Mouse (Mus musculus): ENCODE data around the gene Tmem130. TPM values are rescaled to one million over a fixed set of nuclear protein-coding genes. Genes with fewer than 3 reads are reported as not detected.

The Tmem130 gene
- polyA plus RNA-seq (2015; fragmentation: Nextera tagmentation; extraction: Ambion mirVana), result 0.50 and 2.5 TPM in 2 replicates

DNA sequence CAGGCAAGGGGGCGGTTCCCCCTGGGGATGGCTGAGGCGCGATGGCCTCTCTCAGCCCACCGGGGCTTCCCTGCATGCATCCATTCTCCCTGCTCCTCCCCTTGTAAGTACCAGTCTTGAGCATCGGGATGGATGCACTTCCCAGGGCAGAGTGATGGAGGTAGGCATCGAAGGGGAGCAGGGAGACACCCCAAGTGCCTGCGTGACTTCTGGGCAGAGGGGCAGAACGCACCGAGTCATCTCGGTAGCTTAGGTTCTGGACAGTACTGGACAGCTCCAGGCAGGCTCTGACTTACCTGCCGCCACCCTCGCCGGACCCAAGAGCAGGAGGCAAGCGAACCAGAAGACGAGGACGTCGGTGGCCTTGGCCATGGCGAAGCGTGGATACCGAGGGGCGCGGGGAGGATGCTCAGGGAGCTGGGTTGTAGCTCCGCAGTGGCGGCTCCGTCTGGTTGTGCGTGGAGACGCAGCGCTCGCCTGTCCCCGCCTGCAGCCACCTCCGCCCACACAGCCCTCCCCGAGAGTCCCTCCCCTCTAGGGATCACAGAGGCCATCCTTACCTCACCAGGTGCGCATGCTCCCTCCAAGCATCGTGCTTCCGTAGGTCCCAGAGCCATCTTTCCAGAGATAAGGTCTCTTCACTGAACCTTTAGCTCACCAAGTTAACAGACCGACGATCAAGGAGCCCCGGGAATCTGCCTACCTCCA is at the start of gene Tmem130:
TSS of gene Tmem130 (minus strand) at position 658 of the 708 bp plus-strand sequence.
- Histone ChIP-seq H3K27ac (no peak within 1 kb of the TSS), H3K36me3 (no peaks in the 10 kb centered on the region)
- 1% methylated on average over 36 of the region's 38 CpGs for WGBS

DNA sequence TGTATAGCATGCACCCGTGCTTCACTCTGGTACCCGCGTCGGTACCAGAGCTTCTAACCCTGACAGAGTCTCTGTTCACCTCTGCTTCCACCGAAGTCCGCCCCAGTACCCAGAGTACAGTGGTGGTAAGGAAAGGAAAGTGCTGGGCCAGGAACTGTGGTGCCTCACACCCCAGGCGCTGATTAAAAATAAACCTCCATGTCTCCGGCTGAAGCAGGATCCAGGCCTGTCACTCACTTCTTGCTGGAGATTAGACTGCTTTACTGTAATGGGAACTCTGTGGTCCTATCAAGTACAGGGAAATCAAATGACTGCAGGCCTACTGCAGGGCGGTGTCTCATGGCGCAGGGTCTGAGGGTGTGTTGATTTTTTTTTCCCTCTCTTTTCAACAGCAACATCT is 45.3 kb upstream of the Tmem130 start:
- H3K27me3 ChIP-seq, result no peaks in the 10 kb centered on the region
- H3K9me3 ChIP-seq (replicated peaks), result no peaks in the 10 kb centered on the region
- H3K4me2 ChIP-seq, result no peak overlapping the region
- H3K36me3 ChIP-seq, result peaks cover 100% of the 10 kb centered on the region
- no peak overlapping the region for H3K9ac ChIP-seq
- no peak overlapping the region for H3K27ac ChIP-seq
- no peaks in the 10 kb centered on the region for H3K4me1 ChIP-seq
- no peak for ATAC-seq (replicated peaks; ENCODE audit: low FRiP score)
- 94% methylated on average over 10 of the region's 10 CpGs for WGBS
- no peak overlapping the region for H3K4me3 ChIP-seq (replicated peaks)

More for the DNA sequence above, at the start of gene Tmem130:
- Histone ChIP-seq H3K4me2 (peak within 1 kb of the TSS; percentile 68), H3K4me3 (replicated peaks) (peak within 1 kb of the TSS; percentile 38), H3K4me1 (peaks cover 10% of the 10 kb centered on the region), H3K27me3 (peaks cover 49% of the 10 kb centered on the region), H3K9me3 (replicated peaks) (no peaks in the 10 kb centered on the region), H3K9ac (no peak within 1 kb of the TSS)
- peak; percentile 16; the same call in 1 of the 2 replicates for ATAC-seq (replicated peaks; ENCODE audit: low FRiP score)

DNA sequence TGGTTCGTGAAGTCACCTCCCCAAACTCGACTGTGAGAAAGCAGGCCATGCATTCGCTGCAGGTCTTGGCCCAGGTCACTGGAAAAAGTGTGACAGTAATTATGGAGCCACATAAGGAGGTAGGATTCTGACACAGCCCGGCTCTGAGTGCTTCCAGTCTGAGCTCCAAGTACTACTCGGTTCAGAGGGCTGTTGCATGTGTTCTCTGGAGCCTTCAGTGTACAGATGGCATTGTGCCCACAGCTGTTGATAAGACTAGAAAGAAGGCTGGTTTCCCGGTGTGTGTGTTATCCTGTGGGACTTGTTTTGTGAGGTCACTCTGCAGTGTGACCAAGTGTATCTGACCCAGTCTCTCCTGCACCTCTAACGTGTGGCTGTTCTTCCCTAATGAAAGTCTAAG is 42.6 kb upstream of the Tmem130 start:
- 91% methylated on average over 7 of the region's 7 CpGs for WGBS
- Histone ChIP-seq H3K4me2 (no peak overlapping the region), H3K9me3 (replicated peaks) (no peaks in the 10 kb centered on the region), H3K4me1 (no peaks in the 10 kb centered on the region), H3K36me3 (peaks cover 100% of the 10 kb centered on the region), H3K9ac (no peak overlapping the region), H3K27ac (no peak overlapping the region), H3K27me3 (no peaks in the 10 kb centered on the region), H3K4me3 (replicated peaks) (no peak overlapping the region)
- ATAC-seq (replicated peaks; ENCODE audit: low FRiP score), result no peak

DNA sequence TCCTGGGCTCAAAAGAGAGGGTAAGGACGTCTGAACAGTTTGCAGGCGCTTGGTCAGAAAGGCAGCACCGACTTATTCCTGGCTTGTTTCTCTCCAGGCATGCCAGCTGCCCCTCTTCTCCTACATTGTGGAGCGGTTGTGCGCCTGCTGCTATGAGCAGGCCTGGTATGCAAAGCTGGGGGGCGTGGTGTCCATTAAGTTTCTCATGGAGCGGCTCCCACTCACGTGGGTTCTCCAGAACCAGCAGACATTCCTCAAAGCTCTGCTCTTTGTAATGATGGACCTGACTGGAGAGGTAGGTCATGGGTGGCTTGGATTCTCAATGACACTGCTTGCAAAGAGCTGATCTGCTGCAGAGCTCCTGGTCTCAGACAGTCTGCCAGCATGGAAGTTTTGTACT is 41.4 kb upstream of the Tmem130 start:
- 91% methylated on average over 8 of the region's 8 CpGs for WGBS
- ATAC-seq (replicated peaks; ENCODE audit: low FRiP score), result no peak

DNA sequence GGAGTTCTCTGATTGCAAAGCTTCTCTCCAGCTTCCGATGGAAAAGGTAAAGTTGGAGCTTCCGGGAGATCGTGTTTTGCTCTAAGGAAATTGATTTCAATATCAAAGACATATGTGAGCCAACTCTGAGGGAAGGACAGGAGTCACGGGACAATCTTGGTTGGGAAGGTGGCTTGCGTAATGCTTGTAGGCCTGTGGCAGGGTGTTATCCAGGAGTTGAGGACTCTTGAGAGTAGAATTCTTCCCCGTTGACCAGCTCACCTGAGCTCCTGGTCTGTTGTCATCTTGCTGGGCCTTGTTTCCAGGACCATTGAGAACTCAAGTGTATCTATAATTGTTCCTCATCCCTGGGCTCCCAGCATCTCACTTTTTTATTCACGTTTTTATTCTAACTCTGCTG is 35.5 kb upstream of the Tmem130 start:
- WGBS, result 96% methylated on average over 7 of the region's 7 CpGs
- Histone ChIP-seq H3K9me3 (replicated peaks) (no peaks in the 10 kb centered on the region), H3K27ac (no peak overlapping the region), H3K4me1 (no peaks in the 10 kb centered on the region), H3K9ac (no peak overlapping the region), H3K27me3 (no peaks in the 10 kb centered on the region), H3K36me3 (peaks cover 100% of the 10 kb centered on the region), H3K4me3 (replicated peaks) (no peak overlapping the region), H3K4me2 (no peak overlapping the region)
- ATAC-seq (replicated peaks; ENCODE audit: low FRiP score), result no peak

More for the DNA sequence above, 41.4 kb upstream of the Tmem130 start:
- H3K4me1 ChIP-seq, result no peaks in the 10 kb centered on the region
- no peak overlapping the region for H3K4me2 ChIP-seq
- H3K27ac ChIP-seq, result no peak overlapping the region
- peaks cover 100% of the 10 kb centered on the region for H3K36me3 ChIP-seq
- no peak overlapping the region for H3K4me3 ChIP-seq (replicated peaks)
- no peaks in the 10 kb centered on the region for H3K27me3 ChIP-seq
- no peaks in the 10 kb centered on the region for H3K9me3 ChIP-seq (replicated peaks)
- H3K9ac ChIP-seq, result no peak overlapping the region

DNA sequence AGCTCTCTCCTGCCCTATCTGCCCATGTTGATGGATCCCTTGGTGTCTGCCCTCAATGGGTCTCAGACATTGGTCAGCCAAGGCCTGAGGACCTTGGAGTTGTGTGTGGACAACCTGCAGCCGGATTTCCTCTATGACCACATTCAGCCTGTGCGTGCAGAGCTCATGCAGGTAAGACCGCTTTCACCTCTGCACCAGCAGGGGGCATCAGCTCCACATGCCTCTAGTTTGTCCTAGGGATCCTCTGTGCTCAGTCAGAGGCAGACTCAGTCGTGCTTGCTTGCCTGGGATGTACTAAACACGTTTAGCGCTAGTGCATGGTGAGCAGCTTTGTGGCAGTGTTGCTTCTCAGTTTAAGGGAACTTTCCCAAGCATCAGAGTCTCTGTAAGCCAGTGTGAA is 33.1 kb upstream of the Tmem130 start:
- H3K4me3 ChIP-seq (replicated peaks), result no peak overlapping the region
- WGBS, result 74% methylated on average over 6 of the region's 6 CpGs
- H3K4me2 ChIP-seq, result no peak overlapping the region
- H3K27me3 ChIP-seq, result no peaks in the 10 kb centered on the region
- H3K27ac ChIP-seq, result no peak overlapping the region
- H3K4me1 ChIP-seq, result no peaks in the 10 kb centered on the region
- no peak overlapping the region for H3K9ac ChIP-seq
- H3K36me3 ChIP-seq, result peaks cover 100% of the 10 kb centered on the region
- ATAC-seq (replicated peaks; ENCODE audit: low FRiP score), result 0 out of 2 replicates have a peak, but pooled peaks have one; percentile 12
- no peaks in the 10 kb centered on the region for H3K9me3 ChIP-seq (replicated peaks)

DNA sequence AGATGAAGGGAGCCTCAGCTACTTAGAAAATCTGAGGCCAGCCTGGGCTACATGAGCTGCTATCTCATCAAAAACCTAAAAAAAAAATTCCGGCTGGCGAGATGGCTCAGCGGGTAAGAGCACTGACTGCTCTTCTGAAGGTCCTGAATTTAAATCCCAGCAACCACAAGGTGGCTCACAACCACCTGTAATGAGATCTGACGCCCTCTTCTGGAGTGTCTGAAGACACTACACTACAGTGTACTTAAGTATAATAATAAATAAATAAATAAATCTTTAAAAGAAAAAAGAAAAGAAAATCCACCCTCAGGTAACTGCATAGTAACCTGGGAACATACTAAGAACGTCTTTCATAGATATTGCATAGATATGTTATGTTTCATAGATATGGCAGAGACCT is 31.8 kb upstream of the Tmem130 start:
- H3K4me1 ChIP-seq, result no peaks in the 10 kb centered on the region
- 90% methylated on average over 5 of the region's 5 CpGs for WGBS
- H3K27me3 ChIP-seq, result no peaks in the 10 kb centered on the region
- H3K4me3 ChIP-seq (replicated peaks), result no peak overlapping the region
- H3K4me2 ChIP-seq, result no peak overlapping the region
- H3K27ac ChIP-seq, result no peak overlapping the region
- H3K9ac ChIP-seq, result no peak overlapping the region
- no peaks in the 10 kb centered on the region for H3K9me3 ChIP-seq (replicated peaks)
- ATAC-seq (replicated peaks; ENCODE audit: low FRiP score), result no peak
- H3K36me3 ChIP-seq, result peaks cover 100% of the 10 kb centered on the region

DNA sequence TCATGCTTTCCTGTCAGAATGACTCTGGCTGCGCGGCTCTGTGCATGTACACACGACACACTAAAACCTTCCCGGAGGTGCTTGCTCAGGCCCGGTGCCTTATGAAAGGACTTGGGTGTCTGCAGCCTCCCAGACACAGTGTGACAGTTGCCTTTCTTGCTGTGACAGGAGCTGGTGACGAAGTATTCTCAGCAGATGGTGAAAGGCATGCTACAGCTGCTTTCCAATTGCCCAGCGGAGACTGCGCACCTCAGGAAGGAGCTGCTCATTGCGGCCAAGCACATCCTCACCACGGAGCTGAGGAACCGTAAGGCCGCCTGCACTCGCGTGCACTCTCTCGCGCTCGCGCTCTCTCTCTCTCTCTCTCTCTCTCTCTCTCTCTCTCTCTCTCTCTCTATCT is 24.8 kb upstream of the Tmem130 start:
- H3K9me3 ChIP-seq (replicated peaks), result no peaks in the 10 kb centered on the region
- H3K4me3 ChIP-seq (replicated peaks), result no peak overlapping the region
- H3K27ac ChIP-seq, result no peak overlapping the region
- H3K9ac ChIP-seq, result no peak overlapping the region
- no peaks in the 10 kb centered on the region for H3K27me3 ChIP-seq
- H3K4me2 ChIP-seq, result no peak overlapping the region
- no peak for ATAC-seq (replicated peaks; ENCODE audit: low FRiP score)
- 97% methylated on average over 18 of the region's 18 CpGs for WGBS
- H3K4me1 ChIP-seq, result no peaks in the 10 kb centered on the region
- H3K36me3 ChIP-seq, result peaks cover 100% of the 10 kb centered on the region

DNA sequence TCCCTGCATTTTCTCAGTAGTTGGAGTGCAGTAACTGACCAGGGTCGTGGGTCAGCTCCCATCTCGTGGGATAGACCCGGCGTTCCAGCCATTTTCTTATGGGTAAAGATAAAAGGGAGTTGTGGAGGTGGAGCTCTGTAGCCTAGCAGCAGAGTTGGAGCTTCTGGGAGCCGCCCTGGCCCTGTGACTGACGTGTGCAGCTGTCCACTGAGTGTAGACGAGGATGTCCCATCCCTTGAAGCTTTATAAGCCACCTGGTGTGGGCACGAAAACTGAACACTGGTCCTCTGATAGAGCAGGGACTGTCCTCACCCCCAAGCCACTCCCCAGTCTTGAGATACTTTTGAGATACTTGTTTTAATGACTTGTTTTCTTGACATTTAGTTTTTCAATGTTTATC is 19.0 kb upstream of the Tmem130 start:
- WGBS, result 59% methylated on average over 8 of the region's 8 CpGs
- Histone ChIP-seq H3K27me3 (no peaks in the 10 kb centered on the region), H3K9ac (no peak overlapping the region), H3K27ac (no peak overlapping the region), H3K4me1 (no peaks in the 10 kb centered on the region), H3K36me3 (peaks cover 98% of the 10 kb centered on the region), H3K4me2 (no peak overlapping the region), H3K4me3 (replicated peaks) (no peak overlapping the region), H3K9me3 (replicated peaks) (no peaks in the 10 kb centered on the region)
- no peak for ATAC-seq (replicated peaks; ENCODE audit: low FRiP score)

DNA sequence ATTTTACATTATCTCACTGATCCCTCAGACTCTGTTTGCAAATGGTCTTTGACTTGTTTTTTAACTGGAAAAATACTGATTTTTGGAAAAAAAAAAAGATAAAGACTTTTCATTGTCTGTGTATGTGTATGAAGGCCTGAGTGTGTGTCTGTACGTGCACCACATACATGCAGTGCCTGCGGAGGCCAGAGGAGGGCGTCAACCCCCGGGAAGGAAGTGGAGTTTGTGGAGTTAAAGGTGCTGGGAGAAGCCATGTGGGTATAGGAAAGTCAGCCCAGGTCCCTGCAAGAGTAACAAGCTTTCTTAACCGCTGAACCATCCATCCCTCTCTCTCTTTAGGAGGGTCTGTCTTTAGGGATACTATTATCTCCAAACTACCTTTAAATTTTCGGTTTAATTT is 11.6 kb upstream of the Tmem130 start:
- no peaks in the 10 kb centered on the region for H3K9me3 ChIP-seq (replicated peaks)
- peaks cover 81% of the 10 kb centered on the region for H3K36me3 ChIP-seq
- WGBS, result 94% methylated on average over 6 of the region's 6 CpGs
- no peak for ATAC-seq (replicated peaks; ENCODE audit: low FRiP score)
- H3K27ac ChIP-seq, result no peak overlapping the region
- H3K4me1 ChIP-seq, result peaks cover 14% of the 10 kb centered on the region
- no peak overlapping the region for H3K4me2 ChIP-seq
- H3K4me3 ChIP-seq (replicated peaks), result no peak overlapping the region
- H3K27me3 ChIP-seq, result no peaks in the 10 kb centered on the region
- no peak overlapping the region for H3K9ac ChIP-seq

DNA sequence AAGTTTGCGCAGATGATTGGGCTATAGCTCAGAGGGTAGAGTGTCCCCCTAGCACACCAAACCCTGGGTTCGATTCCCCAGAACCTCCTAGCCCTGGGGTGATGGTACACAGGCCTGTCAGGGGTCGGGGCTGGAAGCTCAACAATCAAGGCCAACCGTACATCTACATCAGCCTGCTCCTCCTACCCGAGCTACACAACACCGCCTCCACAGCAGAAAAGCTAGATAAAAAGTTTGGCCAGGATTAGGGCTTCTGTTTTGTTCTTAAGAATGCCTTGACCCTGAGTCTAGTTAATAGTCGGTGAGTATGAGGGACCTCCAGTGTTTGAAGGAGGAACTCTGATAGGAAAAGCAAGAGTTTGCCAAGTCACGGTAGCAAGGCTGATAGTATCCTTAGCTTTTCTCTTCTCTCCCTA is 7.5 kb upstream of the Tmem130 start:
- WGBS, result 19% methylated on average over 8 of the region's 8 CpGs
- Histone ChIP-seq H3K36me3 (peaks cover 42% of the 10 kb centered on the region), H3K4me2 (peak overlapping the region; percentile 74), H3K9ac (peak overlapping the region; percentile 95), H3K27me3 (no peaks in the 10 kb centered on the region), H3K9me3 (replicated peaks) (no peaks in the 10 kb centered on the region), H3K27ac (peak overlapping the region; percentile 99), H3K4me3 (replicated peaks) (peak overlapping the region; percentile 98), H3K4me1 (peaks cover 14% of the 10 kb centered on the region)
- ATAC-seq (replicated peaks; ENCODE audit: low FRiP score), result peak; percentile 22; the same call in 1 of the 2 replicates

DNA sequence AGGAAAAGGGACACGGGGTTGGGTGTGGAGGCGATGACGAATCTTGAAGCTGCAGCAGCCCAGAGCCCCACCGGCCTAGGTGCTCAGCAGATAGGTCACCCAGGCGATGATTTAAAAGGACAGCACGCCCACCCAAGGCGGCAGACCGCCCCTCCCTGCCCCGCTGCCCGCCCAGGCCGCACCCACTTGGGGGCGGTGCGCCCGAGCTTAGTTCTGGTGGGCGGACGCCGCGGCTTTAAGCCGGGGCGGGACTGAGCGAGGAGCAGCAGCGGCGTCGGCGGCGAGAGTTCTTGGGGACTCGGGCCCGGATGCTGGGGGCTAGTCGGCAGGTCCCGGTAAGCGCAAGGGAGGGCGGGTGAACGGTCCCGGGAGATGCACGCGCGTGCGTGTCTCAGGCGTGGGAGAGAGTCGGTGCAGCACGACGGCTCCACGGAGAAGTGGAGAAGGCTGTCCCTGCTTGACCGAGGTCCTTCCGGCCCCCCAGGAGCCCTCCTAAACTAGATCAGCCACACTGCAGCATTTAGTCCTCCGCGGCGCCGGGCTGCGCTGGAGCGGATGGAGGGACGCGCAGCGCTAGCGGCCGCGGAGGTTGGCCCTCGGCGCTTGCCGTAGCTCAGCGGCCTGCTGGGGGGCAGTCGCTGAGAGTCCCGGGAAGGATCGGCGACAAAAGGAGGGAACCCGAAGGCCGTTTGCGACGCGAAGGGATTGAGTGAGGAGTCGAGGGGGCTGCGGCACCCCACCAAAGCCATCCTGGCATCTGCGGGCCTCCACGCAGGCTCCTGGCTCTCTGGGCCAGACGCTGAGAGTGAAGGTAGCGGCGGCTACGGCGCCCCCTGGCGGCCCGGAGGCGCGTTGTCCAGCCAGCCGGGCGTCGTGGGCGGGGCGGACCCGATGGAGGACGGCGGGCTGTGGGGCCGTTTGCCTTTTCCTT is 6.6 kb upstream of the Tmem130 start:
- Histone ChIP-seq H3K4me3 (replicated peaks) (peak overlapping the region; percentile 98), H3K4me2 (peak overlapping the region; percentile 74), H3K27me3 (peaks cover 5% of the 10 kb centered on the region), H3K4me1 (peaks cover 14% of the 10 kb centered on the region), H3K27ac (peak overlapping the region; percentile 99), H3K36me3 (peaks cover 33% of the 10 kb centered on the region), H3K9me3 (replicated peaks) (no peaks in the 10 kb centered on the region), H3K9ac (peak overlapping the region; percentile 95)
- under 1% methylated on average over 84 of the region's 92 CpGs for WGBS
- ATAC-seq (replicated peaks; ENCODE audit: low FRiP score), result peak; percentile 92

Data from kidney, embryonic 15.5 days (tissue).